In genomic region chr4:119261087-119261713, GRCm38 (mm10) we compare ENCODE assay signal across 31 mouse cellular contexts. TPM values are rescaled to one million over a fixed set of nuclear protein-coding genes. Genes with fewer than 3 reads are reported as not detected.
DNase-seq lines count a peak whose midpoint lies in the region; ATAC-seq and TF ChIP-seq lines count a peak whose summit lies in the region.
"Had no signal": no experiment of that assay in that cellular context is flagged by ENCODE, and none has a peak within 500 bp of the region (broad histone marks: within the 10 kb centered on the region; RNA-seq: fewer than 3 reads in every experiment).

No protein-coding gene starts in this region.

- intact Hi-C loops in heart, adult 2 months (cut with DNase I): loop anchor here (1.0 kb wide), 1 partner anchor 14 kb away; no protein-coding TSS in a partner anchor
- intact Hi-C loops in heart, postnatal 14 days (cut with DNase I): no loop called here

- no peak for TF ChIP-seq CTCF in heart, adult 2 months (IDR thresholded peaks at IDR 0.05)
- no peak for TF ChIP-seq CTCF in intestine, postnatal 0 days (IDR thresholded peaks at IDR 0.05; ENCODE audit: low read depth)

- H3K27me3 ChIP-seq in heart, adult 2 months (ENCODE audit: control insufficient read depth, insufficient read depth, low read length): no peaks in the 10 kb centered on the region
- no peaks in the 10 kb centered on the region for H3K27me3 ChIP-seq in intestine, postnatal 0 days (replicated peaks; ENCODE audit: control insufficient read depth, insufficient read depth, low read length)
- H3K27me3 ChIP-seq in intestine, embryonic 16.5 days (replicated peaks; ENCODE audit: control insufficient read depth, insufficient read depth, low read length): no peaks in the 10 kb centered on the region
- H3K27me3 ChIP-seq: embryonic facial prominence, embryonic 12.5 days; heart, embryonic 15.5 days; hindbrain, embryonic 13.5 days; kidney, embryonic 15.5 days; liver, embryonic 12.5 days; midbrain, embryonic 15.5 days; stomach, embryonic 15.5 days had no signal

- WGBS in heart, adult 2 months: 35% methylated on average over 7 of the region's 7 CpGs
- 61% methylated on average over 7 of the region's 7 CpGs for WGBS in intestine, postnatal 0 days
- WGBS in intestine, embryonic 16.5 days: 50% methylated on average over 7 of the region's 7 CpGs

- no peak overlapping the region for H3K4me2 ChIP-seq in intestine, postnatal 0 days (replicated peaks; ENCODE audit: low read depth)
- H3K4me2 ChIP-seq in intestine, embryonic 16.5 days (ENCODE audit: low read depth, low read length): no peak overlapping the region
- H3K4me2 ChIP-seq: embryonic facial prominence, embryonic 12.5 days; heart, embryonic 15.5 days; hindbrain, embryonic 13.5 days; kidney, embryonic 15.5 days; liver, embryonic 12.5 days; midbrain, embryonic 15.5 days; stomach, embryonic 15.5 days had no signal

- no peaks in the 10 kb centered on the region for H3K9me3 ChIP-seq in intestine, postnatal 0 days (ENCODE audit: control insufficient read depth)
- no peaks in the 10 kb centered on the region for H3K9me3 ChIP-seq in intestine, embryonic 16.5 days (ENCODE audit: control insufficient read depth, low read length)
- H3K9me3 ChIP-seq: embryonic facial prominence, embryonic 12.5 days; heart, embryonic 15.5 days; hindbrain, embryonic 13.5 days; kidney, embryonic 15.5 days; liver, embryonic 12.5 days; midbrain, embryonic 15.5 days; stomach, embryonic 15.5 days had no signal

- H3K27ac ChIP-seq in heart, adult 2 months: peak overlapping the region; percentile 84
- H3K27ac ChIP-seq in intestine, postnatal 0 days (ENCODE audit: low read depth, low read length): peak overlapping the region; percentile 61
- H3K27ac ChIP-seq in intestine, embryonic 16.5 days (ENCODE audit: low read length): no peak overlapping the region
- H3K27ac ChIP-seq in brown adipose tissue, adult 24 weeks (replicated peaks; ENCODE audit: low read depth, low read length): peak overlapping the region; percentile 99
- H3K27ac ChIP-seq: embryonic facial prominence, embryonic 12.5 days; heart, embryonic 15.5 days; hindbrain, embryonic 13.5 days; kidney, embryonic 15.5 days; layer of hippocampus, adult 2 months; left cerebral cortex, adult 2 months; liver, embryonic 12.5 days; midbrain, embryonic 15.5 days; stomach, embryonic 15.5 days had no signal

- TF ChIP-seq EP300 in heart, adult 2 months (IDR thresholded peaks at IDR 0.05; ENCODE audit: insufficient read depth, low read depth, low read length): peak; percentile 93

- no peaks in the 10 kb centered on the region for H3K79me2 ChIP-seq in heart, adult 2 months (replicated peaks; ENCODE audit: control insufficient read depth, insufficient read depth, low read length)

- DNase-seq in heart, adult 2 months: peak in 1 of 2 experiments; percentile 40
- DNase-seq in heart, postnatal 14 days: no peak
- peak; percentile 68 for DNase-seq in ZHBTc4 (ENCODE audit: low read depth, low spot score)
- no peak for DNase-seq in urinary bladder, postnatal 25 days (ENCODE audit: low spot score)
- DNase-seq in cerebellum, adult 8-10 months: no peak
- DNase-seq: adrenal gland, adult 2 months; B cell, adult 2 months; cerebellum, adult 11 months; cerebellum, adult 9-11 months; embryo, embryonic 11 days; gastrocnemius, postnatal 10 days; kidney, adult 11 months; kidney, postnatal 36 days; liver, postnatal 0 days; right cerebral cortex, postnatal 25 days had no signal

- TF ChIP-seq POLR2A in heart, adult 2 months (IDR thresholded peaks at IDR 0.05; ENCODE audit: insufficient read depth, low read depth, low read length): peak; percentile 53; the same call in 1 of the 2 replicates

- peaks cover 6% of the 10 kb centered on the region; the same call in 1 of the 2 replicates for H3K36me3 ChIP-seq in heart, adult 2 months (ENCODE audit: control insufficient read depth, insufficient read depth, low read length)
- no peaks in the 10 kb centered on the region for H3K36me3 ChIP-seq in intestine, postnatal 0 days (ENCODE audit: control insufficient read depth, insufficient read depth)
- no peaks in the 10 kb centered on the region for H3K36me3 ChIP-seq in intestine, embryonic 16.5 days (ENCODE audit: control insufficient read depth, insufficient read depth, low read length)
- H3K36me3 ChIP-seq: embryonic facial prominence, embryonic 12.5 days; heart, embryonic 15.5 days; hindbrain, embryonic 13.5 days; kidney, embryonic 15.5 days; liver, embryonic 12.5 days; midbrain, embryonic 15.5 days; stomach, embryonic 15.5 days had no signal

- no peak overlapping the region for H3K4me3 ChIP-seq in heart, adult 2 months
- H3K4me3 ChIP-seq in intestine, postnatal 0 days (ENCODE audit: low read depth, low read length): no peak overlapping the region
- H3K4me3 ChIP-seq in intestine, embryonic 16.5 days (ENCODE audit: low read length): no peak overlapping the region
- H3K4me3 ChIP-seq in brown adipose tissue, adult 24 weeks (ENCODE audit: insufficient read depth, low read depth, low read length): no peak overlapping the region; the same call in 1 of the 2 replicates
- H3K4me3 ChIP-seq: embryonic facial prominence, embryonic 12.5 days; heart, embryonic 15.5 days; hindbrain, embryonic 13.5 days; kidney, embryonic 15.5 days; layer of hippocampus, adult 2 months; left cerebral cortex, adult 2 months; liver, embryonic 12.5 days; midbrain, embryonic 15.5 days; stomach, embryonic 15.5 days had no signal

- peak; percentile 23; the same call in 1 of the 2 replicates for ATAC-seq in intestine, postnatal 0 days
- ATAC-seq in intestine, embryonic 16.5 days: no peak
- ATAC-seq: activated CD4-positive, CD25-positive, alpha-beta regulatory T cell, adult 4 months; forebrain, embryonic 16.5 days; liver, embryonic 12.5 days; liver, postnatal 0 days; midbrain, embryonic 15.5 days had no signal

- H3K4me1 ChIP-seq in heart, adult 2 months (ENCODE audit: control insufficient read depth, insufficient read depth, low read length): peaks cover 16% of the 10 kb centered on the region
- 0 out of 2 replicates have a peak, but pooled peaks cover 2% of the 10 kb centered on the region for H3K4me1 ChIP-seq in intestine, postnatal 0 days (replicated peaks; ENCODE audit: control insufficient read depth, insufficient read depth, low read length)
- H3K4me1 ChIP-seq in intestine, embryonic 16.5 days (ENCODE audit: control insufficient read depth, insufficient read depth, low read length): 0 out of 2 replicates have a peak, but pooled peaks cover 3% of the 10 kb centered on the region
- peaks cover 32% of the 10 kb centered on the region for H3K4me1 ChIP-seq in brown adipose tissue, adult 24 weeks (ENCODE audit: control insufficient read depth, insufficient read depth, insufficient read length, low read length)
- H3K4me1 ChIP-seq: embryonic facial prominence, embryonic 12.5 days; hindbrain, embryonic 13.5 days; midbrain, embryonic 15.5 days; stomach, embryonic 15.5 days had no signal

- no peak overlapping the region for H3K9ac ChIP-seq in heart, adult 2 months (ENCODE audit: low read depth, low read length)
- no peak overlapping the region for H3K9ac ChIP-seq in intestine, postnatal 0 days (ENCODE audit: low read depth, low read length)
- no peak overlapping the region for H3K9ac ChIP-seq in intestine, embryonic 16.5 days (ENCODE audit: low read depth, low read length)
- H3K9ac ChIP-seq: embryonic facial prominence, embryonic 12.5 days; heart, embryonic 15.5 days; hindbrain, embryonic 13.5 days; kidney, embryonic 15.5 days; liver, embryonic 12.5 days; liver, postnatal 0 days; midbrain, embryonic 15.5 days; stomach, embryonic 15.5 days had no signal

RNA-seq across cellular contexts. Expression of gene Cldn19, which starts 6.0 kb away (rescaled TPM):
- total RNA-seq in heart, adult 2 months (2021): not detected
- 0.37 TPM in 1 of 2 replicates, not detected in the other for polyA plus RNA-seq in heart, adult 2 months (2012; rRNA removed)
- under 1 TPM in 1 of 2 experiments, not detected in 1; 0.36 TPM for total RNA-seq in heart, postnatal 14 days (2021)
- polyA plus RNA-seq in intestine, postnatal 0 days (2015; fragmentation: Nextera tagmentation; extraction: Ambion mirVana): 12.8 and 13.5 TPM in 2 replicates
- 0.28 and 0.60 TPM in 2 replicates for polyA plus RNA-seq in intestine, embryonic 16.5 days (2015; fragmentation: Nextera tagmentation; extraction: Ambion mirVana)
- polyA plus RNA-seq in brown adipose tissue, adult 24 weeks (2012; ENCODE audit: insufficient read depth, insufficient read length, missing spikeins): 0.46 TPM in 1 of 2 replicates, not detected in the other
- total RNA-seq: neutrophil, adult 5-6 weeks had no signal
- polyA plus RNA-seq: activated CD4-positive, CD25-positive, alpha-beta regulatory T cell, adult 4 months; heart, embryonic 15.5 days; liver, embryonic 12.5 days; liver, postnatal 0 days; neural tube, embryonic 11.5 days; stomach, embryonic 15.5 days had no signal

RNA-seq across cellular contexts. Expression of gene P3h1, which starts 28.5 kb away (rescaled TPM):
- total RNA-seq in heart, adult 2 months (2021): 10 to 100 TPM; 10.5 to 10.8 TPM
- 14.5 and 17.8 TPM in 2 replicates for polyA plus RNA-seq in heart, adult 2 months (2012; rRNA removed)
- 10 to 100 TPM; 18.1 to 19.5 TPM for total RNA-seq in heart, postnatal 14 days (2021)
- 12.2 and 13.0 TPM in 2 replicates for polyA plus RNA-seq in intestine, postnatal 0 days (2015; fragmentation: Nextera tagmentation; extraction: Ambion mirVana)
- 22.4 and 23.9 TPM in 2 replicates for polyA plus RNA-seq in intestine, embryonic 16.5 days (2015; fragmentation: Nextera tagmentation; extraction: Ambion mirVana)
- 5.7 and 6.5 TPM in 2 replicates for polyA plus RNA-seq in brown adipose tissue, adult 24 weeks (2012; ENCODE audit: insufficient read depth, insufficient read length, missing spikeins)

RNA-seq across cellular contexts. Expression of gene AU022252, which starts 28.7 kb away (rescaled TPM):
- total RNA-seq in heart, adult 2 months (2021): 10 to 100 TPM; 17.7 to 24.8 TPM
- 6.4 and 11.2 TPM in 2 replicates for polyA plus RNA-seq in heart, adult 2 months (2012; rRNA removed)
- 10 to 100 TPM; 21.1 to 23.4 TPM for total RNA-seq in heart, postnatal 14 days (2021)
- 15.0 and 15.1 TPM in 2 replicates for polyA plus RNA-seq in intestine, postnatal 0 days (2015; fragmentation: Nextera tagmentation; extraction: Ambion mirVana)
- polyA plus RNA-seq in intestine, embryonic 16.5 days (2015; fragmentation: Nextera tagmentation; extraction: Ambion mirVana): 26.3 and 27.3 TPM in 2 replicates
- 4.3 and 6.8 TPM in 2 replicates for polyA plus RNA-seq in brown adipose tissue, adult 24 weeks (2012; ENCODE audit: insufficient read depth, insufficient read length, missing spikeins)

RNA-seq across cellular contexts. Expression of gene Ybx1, which starts 33.2 kb away (rescaled TPM):
- total RNA-seq in heart, adult 2 months (2021): 100 to 1,000 TPM; 773 to 861 TPM
- 266 and 385 TPM in 2 replicates for polyA plus RNA-seq in heart, adult 2 months (2012; rRNA removed)
- 100 to 1,000 TPM; 725 to 726 TPM for total RNA-seq in heart, postnatal 14 days (2021)
- polyA plus RNA-seq in intestine, postnatal 0 days (2015; fragmentation: Nextera tagmentation; extraction: Ambion mirVana): 530 and 553 TPM in 2 replicates
- polyA plus RNA-seq in intestine, embryonic 16.5 days (2015; fragmentation: Nextera tagmentation; extraction: Ambion mirVana): 420 and 457 TPM in 2 replicates
- 573 and 1,023 TPM in 2 replicates for polyA plus RNA-seq in brown adipose tissue, adult 24 weeks (2012; ENCODE audit: insufficient read depth, insufficient read length, missing spikeins)

RNA-seq across cellular contexts. Expression of gene Tmem269, which starts 43.2 kb away (rescaled TPM):
- total RNA-seq in heart, adult 2 months (2021): not detected
- 0.16 and 0.67 TPM in 2 replicates for polyA plus RNA-seq in heart, adult 2 months (2012; rRNA removed)
- not detected for total RNA-seq in heart, postnatal 14 days (2021)
- 0.10 and 0.12 TPM in 2 replicates for polyA plus RNA-seq in intestine, postnatal 0 days (2015; fragmentation: Nextera tagmentation; extraction: Ambion mirVana)
- not detected in 2 replicates for polyA plus RNA-seq in intestine, embryonic 16.5 days (2015; fragmentation: Nextera tagmentation; extraction: Ambion mirVana)
- polyA plus RNA-seq in brown adipose tissue, adult 24 weeks (2012; ENCODE audit: insufficient read depth, insufficient read length, missing spikeins): not detected in 2 replicates
- total RNA-seq: adrenal gland, adult 2 months; gastrocnemius, postnatal 10 days; neutrophil, adult 5-6 weeks had no signal
- polyA plus RNA-seq: embryonic facial prominence, embryonic 12.5 days; kidney, embryonic 15.5 days; liver, embryonic 12.5 days; liver, postnatal 0 days; neural tube, embryonic 11.5 days; stomach, embryonic 15.5 days had no signal
